Mouse (Mus musculus): Measurements from ENCODE around the gene Scgb2b12.
"Not testable (repeated sequence)": the region's sequence is repeated elsewhere in the genome, so short reads cannot be mapped to it uniquely, and the experiment has no call there.

DNA sequence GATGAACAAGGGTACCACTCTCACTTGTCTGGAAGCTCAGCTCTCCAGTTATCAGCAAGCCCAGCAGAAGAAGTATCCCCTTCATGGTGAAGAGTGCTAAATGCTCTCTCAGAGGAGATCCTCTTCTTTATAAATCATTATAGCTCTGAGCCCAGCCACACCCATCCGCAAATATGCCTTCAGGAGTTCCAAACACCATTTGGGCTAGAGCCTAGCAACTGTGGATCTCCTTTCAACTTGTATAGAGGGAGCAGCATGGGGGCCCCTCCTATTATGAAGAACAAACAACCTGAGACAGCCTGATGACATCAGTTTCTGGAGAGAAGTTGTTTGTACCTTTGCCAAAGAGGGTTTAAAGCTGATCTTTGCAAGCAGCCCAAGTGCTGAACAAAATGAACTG is at the start of gene Scgb2b12:
- not testable (repeated sequence) for TF ChIP-seq CTCF (IDR thresholded peaks at IDR 0.05; ENCODE audit: control insufficient read depth, insufficient read depth, insufficient read length); MYOD1 (IDR thresholded peaks at IDR 0.05; ENCODE audit: control insufficient read depth, insufficient read length, low read depth); USF1 (IDR thresholded peaks at IDR 0.05; ENCODE audit: low read depth)
